Mouse (Mus musculus) heart, embryonic 10.5 days (tissue): Measurements from ENCODE around the gene Zfp819. TPM values are rescaled to one million over a fixed set of nuclear protein-coding genes. Genes with fewer than 3 reads are reported as not detected.

ENCODE experiments used
- DNase-seq: peaks from one replicate; pipeline ENCODE4 v3.0.0-alpha.2; 2017; ENCODE audit warnings: low spot score
- H3K27ac ChIP-seq: fragments of 300-500 bp; sonication (generic); 2 replicates; pipeline ENCODE4 v1.5.1; 2016; ENCODE audit warnings: mild to moderate bottlenecking
- H3K27me3 ChIP-seq: fragments of 300-500 bp; sonication (generic); 2 replicates; pipeline ENCODE4 v1.6.1; 2016; ENCODE audit warnings: mild to moderate bottlenecking; ENCODE audit not compliant: poor library complexity, insufficient read depth, severe bottlenecking
- H3K36me3 ChIP-seq: fragments of 300-500 bp; sonication (generic); 2 replicates; pipeline ENCODE4 v1.6.1; 2016; ENCODE audit warnings: mild to moderate bottlenecking, moderate library complexity
- H3K4me1 ChIP-seq: fragments of 300-500 bp; sonication (generic); 2 replicates; pipeline ENCODE4 v1.6.1; 2016; ENCODE audit warnings: mild to moderate bottlenecking
- H3K4me3 ChIP-seq: fragments of 300-500 bp; sonication (generic); 2 replicates; pipeline ENCODE4 v1.5.1; 2016; ENCODE audit warnings: mild to moderate bottlenecking, moderate library complexity
- H3K9me3 ChIP-seq: fragments of 300-500 bp; sonication (generic); 2 replicates; pipeline ENCODE4 v1.6.1; 2016; ENCODE audit warnings: mild to moderate bottlenecking, moderate library complexity
- WGBS: fragments of 180-500 bp; shearing (Covaris S2); methylation state at CpG from one replicate; pipeline ENCODE4 v1.1.7; 2016; 5-methylcytosine and 5-hydroxymethylcytosine counted together
- polyA plus RNA-seq: library from polyadenylated mRNA; unstranded; fragments of >200 nt; fragmentation: Nextera tagmentation; extraction: Ambion mirVana; gene quantifications from 2 replicates; pipeline ENCODE4 v1.2.1, GENCODE M21; 2016

Gene Zfp819
- polyA plus RNA-seq: 0.06 and 0.21 TPM in 2 replicates

GRCm38 (mm10) chr7:43606896-43607742, at the start of gene Zfp819:
Gene Zfp819 (plus strand): TSS chr7:43607169.
- WGBS: 15% methylated on average over 41 of the region's 41 CpGs
- no peaks in the 10 kb centered on the region for H3K9me3 ChIP-seq
- H3K27ac ChIP-seq: no peak within 1 kb of the TSS
- peak within 1 kb of the TSS; percentile 54 for H3K4me3 ChIP-seq
- peaks cover 3% of the 10 kb centered on the region for H3K4me1 ChIP-seq
- peak; percentile 89 for DNase-seq
- no peaks in the 10 kb centered on the region for H3K36me3 ChIP-seq
- 0 out of 2 replicates have a peak, but pooled peaks cover 7% of the 10 kb centered on the region for H3K27me3 ChIP-seq

- Histone ChIP-seq H3K4me3 (peak within 1 kb of the TSS; percentile 84), H3K36me3 (peaks cover 11% of the 10 kb centered on the region; the same call in 1 of the 2 replicates), H3K27ac (peak within 1 kb of the TSS; percentile 87), H3K27me3 (no peaks in the 10 kb centered on the region), H3K4me1 (peaks cover 6% of the 10 kb centered on the region; the same call in 1 of the 2 replicates), H3K9me3 (no peaks in the 10 kb centered on the region)
- under 1% methylated on average over 27 of the region's 27 CpGs for WGBS
- DNase-seq: peak; percentile 87
These were observed 44.8 kb upstream of the Zfp819 start, which contains the start of gene Zfp658 for GRCm38 (mm10) chr7:43562006-43562633. Gene Zfp658 (plus strand): TSS chr7:43562256.

- no peak for DNase-seq
- 0% methylated on average over 10 of the region's 10 CpGs for WGBS
- no peaks in the 10 kb centered on the region for H3K27me3 ChIP-seq
These were observed 44.3 kb upstream of the Zfp819 start for GRCm38 (mm10) chr7:43562651-43563070.

GRCm38 (mm10) chr7:43563300-43563699, 43.7 kb upstream of the Zfp819 start:
- WGBS: 64% methylated on average over 6 of the region's 6 CpGs
- Histone ChIP-seq H3K36me3 (peaks cover 23% of the 10 kb centered on the region), H3K27ac (no peak overlapping the region), H3K27me3 (no peaks in the 10 kb centered on the region), H3K9me3 (no peaks in the 10 kb centered on the region), H3K4me3 (peak overlapping the region; percentile 84; the same call in 1 of the 2 replicates), H3K4me1 (peaks cover 6% of the 10 kb centered on the region; the same call in 1 of the 2 replicates)
- no peak for DNase-seq

More at GRCm38 (mm10) chr7:43562651-43563070, 44.3 kb upstream of the Zfp819 start:
- Histone ChIP-seq H3K36me3 (peaks cover 17% of the 10 kb centered on the region), H3K4me1 (peaks cover 6% of the 10 kb centered on the region; the same call in 1 of the 2 replicates), H3K9me3 (no peaks in the 10 kb centered on the region), H3K27ac (peak overlapping the region; percentile 87), H3K4me3 (peak overlapping the region; percentile 84)

GRCm38 (mm10) chr7:43571216-43571615, 35.8 kb upstream of the Zfp819 start:
- DNase-seq: no peak
- H3K36me3 ChIP-seq: peaks cover 62% of the 10 kb centered on the region

GRCm38 (mm10) chr7:43579440-43580171, 27.4 kb upstream of the Zfp819 start, which contains the start of gene Zfp719:
Gene Zfp719 (plus strand): TSS chr7:43579610.
- Histone ChIP-seq H3K4me3 (peak within 1 kb of the TSS; percentile 76), H3K4me1 (peaks cover 14% of the 10 kb centered on the region; the same call in 1 of the 2 replicates), H3K27me3 (no peaks in the 10 kb centered on the region), H3K36me3 (peaks cover 12% of the 10 kb centered on the region), H3K9me3 (no peaks in the 10 kb centered on the region), H3K27ac (peak within 1 kb of the TSS; percentile 91)
- DNase-seq: peak; percentile 97
- WGBS: under 1% methylated on average over 37 of the region's 37 CpGs

More at GRCm38 (mm10) chr7:43571216-43571615, 35.8 kb upstream of the Zfp819 start:
- no peaks in the 10 kb centered on the region for H3K9me3 ChIP-seq
- no peaks in the 10 kb centered on the region for H3K4me1 ChIP-seq
- no peak overlapping the region for H3K27ac ChIP-seq
- no peaks in the 10 kb centered on the region for H3K27me3 ChIP-seq
- 86% methylated on average over 2 of the region's 2 CpGs for WGBS
- no peak overlapping the region for H3K4me3 ChIP-seq

GRCm38 (mm10) chr7:43580526-43580925, 26.4 kb upstream of the Zfp819 start:
- Histone ChIP-seq H3K27me3 (no peaks in the 10 kb centered on the region), H3K27ac (peak overlapping the region; percentile 91; the same call in 1 of the 2 replicates), H3K36me3 (peaks cover 18% of the 10 kb centered on the region), H3K9me3 (no peaks in the 10 kb centered on the region), H3K4me1 (peaks cover 14% of the 10 kb centered on the region; the same call in 1 of the 2 replicates), H3K4me3 (peak overlapping the region; percentile 76)
- no peak for DNase-seq
- 73% methylated on average over 5 of the region's 5 CpGs for WGBS

GRCm38 (mm10) chr7:43584790-43585189, 22.2 kb upstream of the Zfp819 start:
- Histone ChIP-seq H3K36me3 (peaks cover 61% of the 10 kb centered on the region), H3K27me3 (no peaks in the 10 kb centered on the region), H3K27ac (no peak overlapping the region), H3K4me3 (no peak overlapping the region), H3K9me3 (no peaks in the 10 kb centered on the region), H3K4me1 (peaks cover 14% of the 10 kb centered on the region; the same call in 1 of the 2 replicates)
- 86% methylated on average over 5 of the region's 5 CpGs for WGBS
- DNase-seq: no peak

- Histone ChIP-seq H3K4me1 (no peaks in the 10 kb centered on the region), H3K36me3 (no peaks in the 10 kb centered on the region), H3K27me3 (no peaks in the 10 kb centered on the region), H3K9me3 (no peaks in the 10 kb centered on the region), H3K4me3 (no peak overlapping the region), H3K27ac (no peak overlapping the region)
- no peak for DNase-seq
- WGBS: 38% methylated on average over 5 of the region's 5 CpGs
These were observed 5.1 kb upstream of the Zfp819 start for GRCm38 (mm10) chr7:43601884-43602283.

GRCm38 (mm10) chr7:43607743-43608287, 846 bp downstream of the Zfp819 start:
- peaks cover 3% of the 10 kb centered on the region for H3K4me1 ChIP-seq
- 38% methylated on average over 5 of the region's 5 CpGs for WGBS
- H3K9me3 ChIP-seq: no peaks in the 10 kb centered on the region
- 0 out of 2 replicates have a peak, but pooled peaks cover 7% of the 10 kb centered on the region for H3K27me3 ChIP-seq
- H3K4me3 ChIP-seq: no peak overlapping the region
- no peak for DNase-seq
- H3K36me3 ChIP-seq: no peaks in the 10 kb centered on the region
- H3K27ac ChIP-seq: no peak overlapping the region

- Histone ChIP-seq H3K4me1 (peaks cover 3% of the 10 kb centered on the region), H3K27me3 (0 out of 2 replicates have a peak, but pooled peaks cover 7% of the 10 kb centered on the region), H3K27ac (no peak overlapping the region), H3K36me3 (no peaks in the 10 kb centered on the region), H3K4me3 (no peak overlapping the region), H3K9me3 (no peaks in the 10 kb centered on the region)
- 73% methylated on average over 7 of the region's 7 CpGs for WGBS
- DNase-seq: no peak
These were observed 1.4 kb downstream of the Zfp819 start for GRCm38 (mm10) chr7:43608316-43608824.
